Mouse (Mus musculus) hindbrain, postnatal 0 days (tissue): Measurements from ENCODE around the gene Pdzd3. TPM values are rescaled to one million over a fixed set of nuclear protein-coding genes. Genes with fewer than 3 reads are reported as not detected.

ENCODE experiments used
- ATAC-seq: fragments of 200-750 bp; cut with Nextera tagmentation; 2 replicates; pipeline ENCODE4 v1.8.0; 2017; ENCODE audit warnings: mild to moderate bottlenecking, moderate TSS enrichment, moderate library complexity
- DNase-seq: peaks from one replicate; pipeline ENCODE4 v3.0.0-alpha.2; 2015; ENCODE audit warnings: low spot score
- H3K27ac ChIP-seq: fragments of 300-500 bp; sonication (generic); 2 replicates; pipeline ENCODE4 v1.5.1; 2014; ENCODE audit warnings: mild to moderate bottlenecking
- H3K27me3 ChIP-seq: fragments of 300-500 bp; sonication (generic); 2 replicates; pipeline ENCODE4 v1.6.1; 2014; ENCODE audit warnings: low read length, mixed read lengths; ENCODE audit not compliant: insufficient read depth
- H3K36me3 ChIP-seq: fragments of 300-500 bp; sonication (generic); 2 replicates; pipeline ENCODE4 v1.6.1; 2014; ENCODE audit warnings: low read length, mixed read lengths; ENCODE audit not compliant: insufficient read depth
- H3K4me1 ChIP-seq: fragments of 300-500 bp; sonication (generic); 2 replicates; pipeline ENCODE4 v1.6.1; 2014; ENCODE audit warnings: antibody characterized with exemption, low read length, mixed read lengths; ENCODE audit not compliant: insufficient read depth
- H3K4me2 ChIP-seq: fragments of 300-500 bp; sonication (generic); 2 replicates; pipeline ENCODE4 v1.6.1; 2014; ENCODE audit warnings: low read depth, mild to moderate bottlenecking, low read length, moderate library complexity, mixed read lengths
- H3K4me3 ChIP-seq: fragments of 300-500 bp; sonication (generic); 2 replicates; pipeline ENCODE4 v1.5.1; 2014; ENCODE audit warnings: low read length
- H3K9ac ChIP-seq: fragments of 300-500 bp; sonication (generic); replicated peaks from 2 replicates; pipeline ENCODE4 v1.6.1; 2014; ENCODE audit warnings: mild to moderate bottlenecking, low read length, moderate library complexity, mixed read lengths
- H3K9me3 ChIP-seq: fragments of 300-500 bp; sonication (generic); 2 replicates; pipeline ENCODE4 v1.6.1; 2016; ENCODE audit warnings: low read length, mixed read lengths
- CTCF ChIP-seq: IDR thresholded peaks from 2 replicates; pipeline ENCODE4 v1.5.1; 2016; ENCODE audit warnings: antibody characterized with exemption, control low read depth, low read depth
- WGBS: fragments of 180-500 bp; shearing (Covaris S2); extraction: QIAGEN DNeasy Blood & Tissue Kit; methylation state at CpG from one replicate; pipeline ENCODE4 v1.1.7; 2014; 5-methylcytosine and 5-hydroxymethylcytosine counted together
- polyA plus RNA-seq: library from polyadenylated mRNA; unstranded; fragments of >200 nt; fragmentation: Nextera tagmentation; extraction: Ambion mirVana; gene quantifications from 2 replicates; pipeline ENCODE4 v1.2.1, GENCODE M21; 2015
- total RNA-seq: library from RNA; depleted of rRNA; stranded (reverse); fragments of >200 nt; gene quantifications from 2 replicates; pipeline ENCODE4 v1.2.3, GENCODE M21; 2014

The Pdzd3 gene
- total and polyA plus RNA-seq, 2 experiments from 2014 or later = 0.13 to 0.31 TPM

DNA sequence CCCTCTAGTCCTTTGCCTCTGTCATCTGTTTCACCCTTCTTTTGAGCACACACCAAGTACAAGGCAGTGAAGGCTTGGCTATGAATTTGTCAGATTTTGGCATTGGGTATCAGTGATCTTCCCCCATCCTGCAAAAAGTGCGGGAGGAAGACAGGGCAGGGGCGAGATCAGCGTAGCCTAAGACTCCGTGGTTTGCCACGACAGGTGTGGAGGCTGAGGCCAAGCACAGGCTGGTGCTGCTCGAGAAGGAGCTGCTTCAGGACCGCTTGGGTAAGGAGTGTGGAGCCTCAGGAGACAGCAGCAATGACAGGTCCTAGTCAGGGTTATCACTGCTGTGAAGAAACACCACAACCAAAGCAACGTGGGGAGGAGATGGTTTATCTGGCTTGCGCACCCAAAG lies 9.9 kb downstream of the Pdzd3 start:
- 76% methylated on average over 9 of the region's 9 CpGs for WGBS
- Histone ChIP-seq H3K4me3 (no peak overlapping the region), H3K4me2 (no peak overlapping the region), H3K27me3 (no peaks in the 10 kb centered on the region), H3K36me3 (no peaks in the 10 kb centered on the region), H3K27ac (no peak overlapping the region), H3K9me3 (no peaks in the 10 kb centered on the region), H3K9ac (no peak overlapping the region), H3K4me1 (no peaks in the 10 kb centered on the region)
- DNase-seq (no peak), ATAC-seq (no peak)
- no peak for TF ChIP-seq CTCF

DNA sequence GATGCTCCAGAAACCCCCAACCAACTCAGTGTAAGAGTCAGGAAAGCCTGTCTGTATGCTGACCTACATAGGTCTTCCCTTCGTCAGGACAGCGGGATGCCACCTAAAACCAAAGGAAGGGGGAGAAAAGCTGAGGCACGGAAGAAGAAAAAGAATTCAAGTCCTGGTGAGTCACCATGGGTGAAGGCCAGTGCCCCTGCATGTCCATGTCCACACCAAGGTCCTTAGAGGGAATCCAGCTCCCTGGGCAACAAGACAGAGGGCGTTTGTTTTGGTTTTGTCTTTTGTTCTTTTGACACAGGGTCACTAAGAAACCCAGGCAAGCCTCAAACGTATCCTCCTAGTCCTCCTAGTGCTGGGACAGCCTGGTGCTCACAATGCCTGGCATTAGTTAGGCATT lies 10.4 kb downstream of the Pdzd3 start:
- no peaks in the 10 kb centered on the region for H3K36me3 ChIP-seq
- H3K4me1 ChIP-seq = no peaks in the 10 kb centered on the region
- no peak for DNase-seq
- no peak for ATAC-seq
- WGBS = 41% methylated on average over 5 of the region's 5 CpGs
- no peak overlapping the region for H3K4me3 ChIP-seq
- no peak overlapping the region for H3K4me2 ChIP-seq
- no peak for TF ChIP-seq CTCF
- no peak overlapping the region for H3K27ac ChIP-seq
- no peaks in the 10 kb centered on the region for H3K27me3 ChIP-seq
- no peaks in the 10 kb centered on the region for H3K9me3 ChIP-seq
- H3K9ac ChIP-seq = no peak overlapping the region

DNA sequence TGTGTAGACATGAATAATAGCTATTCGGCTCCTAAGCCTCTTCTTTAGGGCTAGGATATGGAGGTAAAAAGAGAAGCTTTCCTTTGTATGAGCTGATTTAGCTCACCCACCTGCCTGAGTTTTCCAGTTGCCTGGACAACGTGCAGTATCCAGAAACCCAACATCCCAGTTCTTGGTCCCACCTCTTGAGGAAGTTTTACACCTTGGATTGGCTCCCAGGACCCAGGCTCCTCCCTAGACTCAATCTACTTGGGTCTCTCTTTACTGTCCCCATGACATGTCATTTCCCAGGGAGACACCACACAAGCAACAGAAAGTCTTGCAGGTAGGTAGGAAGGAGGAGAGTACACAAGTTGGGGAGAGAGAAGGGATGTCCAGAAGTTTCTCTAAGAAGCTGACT lies 10.9 kb downstream of the Pdzd3 start, which contains the start of gene Ccdc153:
Gene Ccdc153 (plus strand): TSS at position 278 of the 400 bp plus-strand sequence.
- no peak within 1 kb of the TSS for H3K4me3 ChIP-seq
- ATAC-seq (no peak), DNase-seq (no peak)
- H3K9me3 ChIP-seq = no peaks in the 10 kb centered on the region
- H3K27ac ChIP-seq = no peak within 1 kb of the TSS
- 61% methylated on average over 2 of the region's 2 CpGs for WGBS
- TF ChIP-seq CTCF = no peak
- no peak within 1 kb of the TSS for H3K4me2 ChIP-seq
- H3K4me1 ChIP-seq = no peaks in the 10 kb centered on the region
- no peak within 1 kb of the TSS for H3K9ac ChIP-seq
- H3K36me3 ChIP-seq = no peaks in the 10 kb centered on the region
- H3K27me3 ChIP-seq = no peaks in the 10 kb centered on the region

DNA sequence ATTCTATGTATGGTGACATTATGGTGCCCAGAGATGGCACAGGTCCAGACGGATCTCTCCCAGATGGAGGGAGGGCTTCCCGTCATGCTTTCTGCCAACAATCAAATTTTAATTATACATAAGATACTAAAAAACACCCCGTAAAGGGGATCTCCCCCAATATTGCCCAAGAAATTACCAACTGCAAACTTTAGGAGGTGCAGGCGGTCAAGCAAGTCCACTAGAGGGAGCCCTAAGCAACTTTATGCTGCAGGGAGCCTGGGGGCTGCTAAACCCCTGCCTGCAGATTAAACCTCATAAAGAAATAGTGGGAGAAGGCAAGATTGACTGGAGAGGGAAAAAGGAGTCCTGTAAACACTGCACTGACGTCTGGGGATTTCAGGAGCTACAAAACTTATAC lies 11.8 kb downstream of the Pdzd3 start:
- H3K4me2 ChIP-seq = no peak overlapping the region
- peak; percentile 85 for TF ChIP-seq CTCF
- no peaks in the 10 kb centered on the region for H3K4me1 ChIP-seq
- no peaks in the 10 kb centered on the region for H3K36me3 ChIP-seq
- no peak overlapping the region for H3K9ac ChIP-seq
- H3K27me3 ChIP-seq = no peaks in the 10 kb centered on the region
- ATAC-seq = no peak; the same call in 1 of the 2 replicates
- peak; percentile 87 for DNase-seq
- no peak overlapping the region for H3K27ac ChIP-seq
- WGBS = 10% methylated on average over 5 of the region's 5 CpGs
- H3K9me3 ChIP-seq = no peaks in the 10 kb centered on the region
- H3K4me3 ChIP-seq = no peak overlapping the region

DNA sequence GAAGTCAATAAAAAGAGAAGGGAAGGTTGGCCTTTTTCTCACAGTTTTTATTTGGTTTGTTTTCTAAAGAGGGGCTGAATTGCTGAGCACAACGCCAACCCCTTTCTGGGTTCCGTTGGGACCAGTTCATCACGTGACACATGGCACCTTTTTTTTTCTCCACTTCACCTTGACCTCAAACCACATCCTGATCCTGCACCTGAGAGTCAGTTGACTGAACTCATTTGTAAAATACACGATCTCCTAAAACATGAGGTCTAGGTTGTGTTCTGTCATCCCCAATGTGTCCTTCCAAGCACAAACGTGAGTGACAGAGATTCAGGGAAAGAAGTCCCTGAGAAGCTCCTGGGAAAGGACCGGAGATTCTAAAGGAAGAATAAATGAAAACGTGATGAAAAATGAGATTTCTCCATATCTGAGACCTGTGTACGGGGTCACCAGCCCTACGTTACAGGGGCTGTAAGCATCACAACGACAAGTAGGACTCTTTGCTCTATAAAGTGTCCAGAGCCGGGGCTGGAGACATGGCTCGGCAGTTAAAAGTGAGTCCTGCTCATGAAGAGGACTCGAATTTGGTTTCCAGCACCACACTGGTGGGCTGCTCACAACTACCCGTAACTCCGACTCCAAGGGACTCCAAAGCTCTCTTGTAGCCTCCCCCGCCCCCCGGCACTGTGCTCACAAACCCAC lies 12.6 kb downstream of the Pdzd3 start:
- WGBS = 80% methylated on average over 17 of the region's 17 CpGs
- Histone ChIP-seq H3K9ac (no peak overlapping the region), H3K9me3 (no peaks in the 10 kb centered on the region), H3K27me3 (no peaks in the 10 kb centered on the region), H3K4me1 (no peaks in the 10 kb centered on the region), H3K27ac (no peak overlapping the region), H3K4me2 (no peak overlapping the region), H3K36me3 (no peaks in the 10 kb centered on the region), H3K4me3 (no peak overlapping the region)
- no peak for TF ChIP-seq CTCF
- DNase-seq (no peak), ATAC-seq (no peak)

DNA sequence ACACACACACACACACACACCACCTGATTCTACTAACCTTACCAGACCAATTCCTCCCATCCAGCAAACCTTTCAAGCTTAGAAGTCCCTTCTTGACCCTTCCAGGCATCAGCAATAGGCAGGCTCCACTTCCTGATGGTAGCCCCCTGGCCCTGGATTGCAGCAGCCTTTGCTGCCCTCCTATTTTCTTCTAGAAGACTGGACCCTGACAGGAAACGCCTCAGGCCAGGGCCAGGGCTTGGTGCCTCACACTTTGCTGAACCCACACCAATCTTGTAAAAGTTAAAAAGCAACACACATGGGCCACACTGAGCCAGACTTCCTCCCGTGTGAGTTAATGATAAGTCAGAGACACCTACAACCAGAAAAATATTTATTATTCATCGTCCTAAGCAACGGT lies 14.1 kb downstream of the Pdzd3 start:
- H3K4me2 ChIP-seq = no peak overlapping the region
- ATAC-seq (no peak), DNase-seq (no peak)
- no peaks in the 10 kb centered on the region for H3K27me3 ChIP-seq
- 79% methylated on average over 4 of the region's 4 CpGs for WGBS
- no peaks in the 10 kb centered on the region for H3K9me3 ChIP-seq
- no peak overlapping the region for H3K4me3 ChIP-seq
- H3K27ac ChIP-seq = no peak overlapping the region
- H3K4me1 ChIP-seq = peaks cover 6% of the 10 kb centered on the region; the same call in 1 of the 2 replicates
- no peak overlapping the region for H3K9ac ChIP-seq
- H3K36me3 ChIP-seq = no peaks in the 10 kb centered on the region
- no peak for TF ChIP-seq CTCF

DNA sequence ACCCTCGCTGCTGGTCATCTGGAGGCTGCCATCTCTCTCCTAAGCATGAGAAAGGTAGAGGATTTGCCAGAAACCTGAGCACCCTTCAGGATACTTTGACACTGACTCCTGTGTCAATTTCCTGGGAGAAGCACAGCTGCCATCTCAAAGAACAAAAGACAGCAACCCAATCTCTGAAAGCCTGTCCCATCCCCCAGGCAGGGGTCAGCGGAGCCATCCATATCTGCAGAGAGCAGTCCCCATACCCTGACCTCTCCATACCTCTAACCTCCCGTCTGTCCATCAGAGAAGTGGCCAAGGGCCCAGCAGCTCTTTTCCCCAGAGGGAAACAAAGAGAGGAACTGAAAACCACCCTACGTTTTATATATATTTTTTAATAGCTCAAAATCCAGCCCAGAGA lies 14.7 kb downstream of the Pdzd3 start:
- TF ChIP-seq CTCF = no peak
- no peak overlapping the region for H3K9ac ChIP-seq
- no peaks in the 10 kb centered on the region for H3K27me3 ChIP-seq
- no peaks in the 10 kb centered on the region for H3K36me3 ChIP-seq
- no peak overlapping the region for H3K27ac ChIP-seq
- WGBS = 66% methylated on average over 4 of the region's 4 CpGs
- ATAC-seq = no peak
- H3K9me3 ChIP-seq = no peaks in the 10 kb centered on the region
- H3K4me3 ChIP-seq = no peak overlapping the region
- H3K4me2 ChIP-seq = no peak overlapping the region
- H3K4me1 ChIP-seq = peaks cover 11% of the 10 kb centered on the region
- no peak for DNase-seq
